Mouse (Mus musculus): ENCODE results near the gene Dnah12. TPM values are rescaled to one million over a fixed set of nuclear protein-coding genes. Genes with fewer than 3 reads are reported as not detected.

Gene Dnah12
- polyA plus RNA-seq, 1 experiment from 2014 or later: 0.19 TPM

GRCm38 (mm10) chr14:26816785-26817184 is 123.7 kb downstream of the Dnah12 start:
- H3K36me3 ChIP-seq: no peaks in the 10 kb centered on the region
- 72% methylated on average over 4 of the region's 4 CpGs for WGBS
- no peak overlapping the region for H3K9ac ChIP-seq (replicated peaks)
- no peak for ATAC-seq (ENCODE audit: low FRiP score)
- no peak overlapping the region for H3K4me2 ChIP-seq
- no peak overlapping the region for H3K27ac ChIP-seq (replicated peaks)
- no peaks in the 10 kb centered on the region for H3K4me1 ChIP-seq
- H3K27me3 ChIP-seq (replicated peaks): no peaks in the 10 kb centered on the region
- no peaks in the 10 kb centered on the region for H3K9me3 ChIP-seq (replicated peaks)
- no peak overlapping the region for H3K4me3 ChIP-seq (replicated peaks)

GRCm38 (mm10) chr14:26826020-26826419 is 132.9 kb downstream of the Dnah12 start:
- Histone ChIP-seq H3K9me3 (replicated peaks) (no peaks in the 10 kb centered on the region), H3K27ac (replicated peaks) (no peak overlapping the region), H3K4me3 (replicated peaks) (no peak overlapping the region), H3K4me1 (no peaks in the 10 kb centered on the region), H3K27me3 (replicated peaks) (no peaks in the 10 kb centered on the region), H3K9ac (replicated peaks) (no peak overlapping the region), H3K4me2 (no peak overlapping the region), H3K36me3 (no peaks in the 10 kb centered on the region)
- WGBS: 91% methylated on average over 2 of the region's 2 CpGs
- ATAC-seq (ENCODE audit: low FRiP score): no peak

- H3K36me3 ChIP-seq: no peaks in the 10 kb centered on the region
- H3K9me3 ChIP-seq (replicated peaks): no peaks in the 10 kb centered on the region
- H3K27me3 ChIP-seq (replicated peaks): no peaks in the 10 kb centered on the region
- no peak for ATAC-seq (ENCODE audit: low FRiP score)
- no peak overlapping the region for H3K27ac ChIP-seq (replicated peaks)
- no peak overlapping the region for H3K9ac ChIP-seq (replicated peaks)
- no peaks in the 10 kb centered on the region for H3K4me1 ChIP-seq
- no peak overlapping the region for H3K4me3 ChIP-seq (replicated peaks)
- 80% methylated on average over 8 of the region's 8 CpGs for WGBS
- H3K4me2 ChIP-seq: no peak overlapping the region
These were observed 160.0 kb downstream of the Dnah12 start for GRCm38 (mm10) chr14:26853053-26853452.

- Histone ChIP-seq H3K9ac (replicated peaks) (no peak overlapping the region), H3K4me3 (replicated peaks) (no peak overlapping the region), H3K9me3 (replicated peaks) (no peaks in the 10 kb centered on the region), H3K36me3 (no peaks in the 10 kb centered on the region), H3K4me2 (no peak overlapping the region), H3K27ac (replicated peaks) (no peak overlapping the region), H3K27me3 (replicated peaks) (no peaks in the 10 kb centered on the region), H3K4me1 (no peaks in the 10 kb centered on the region)
- 81% methylated on average over 2 of the region's 2 CpGs for WGBS
- ATAC-seq (ENCODE audit: low FRiP score): no peak
These were observed 161.0 kb downstream of the Dnah12 start for GRCm38 (mm10) chr14:26854066-26854465.

GRCm38 (mm10) chr14:26858364-26858763 is 165.3 kb downstream of the Dnah12 start:
- WGBS: 74% methylated on average over 2 of the region's 2 CpGs
- no peak overlapping the region for H3K27ac ChIP-seq (replicated peaks)
- no peaks in the 10 kb centered on the region for H3K9me3 ChIP-seq (replicated peaks)
- H3K4me3 ChIP-seq (replicated peaks): no peak overlapping the region
- H3K4me1 ChIP-seq: no peaks in the 10 kb centered on the region
- H3K27me3 ChIP-seq (replicated peaks): no peaks in the 10 kb centered on the region
- no peak overlapping the region for H3K4me2 ChIP-seq
- no peak for ATAC-seq (ENCODE audit: low FRiP score)
- H3K9ac ChIP-seq (replicated peaks): no peak overlapping the region
- H3K36me3 ChIP-seq: no peaks in the 10 kb centered on the region

GRCm38 (mm10) chr14:26859024-26859423 is 165.9 kb downstream of the Dnah12 start:
- no peak overlapping the region for H3K9ac ChIP-seq (replicated peaks)
- H3K4me3 ChIP-seq (replicated peaks): no peak overlapping the region
- H3K36me3 ChIP-seq: no peaks in the 10 kb centered on the region
- no peak for ATAC-seq (ENCODE audit: low FRiP score)
- no peaks in the 10 kb centered on the region for H3K9me3 ChIP-seq (replicated peaks)
- H3K27me3 ChIP-seq (replicated peaks): no peaks in the 10 kb centered on the region
- no peak overlapping the region for H3K27ac ChIP-seq (replicated peaks)
- WGBS: 94% methylated on average over 3 of the region's 3 CpGs
- no peak overlapping the region for H3K4me2 ChIP-seq
- no peaks in the 10 kb centered on the region for H3K4me1 ChIP-seq

GRCm38 (mm10) chr14:26867356-26867755 is 174.3 kb downstream of the Dnah12 start:
- WGBS: 66% methylated on average over 9 of the region's 9 CpGs
- no peak for ATAC-seq (ENCODE audit: low FRiP score)
- H3K4me2 ChIP-seq: no peak overlapping the region

GRCm38 (mm10) chr14:26868299-26868698 is 175.2 kb downstream of the Dnah12 start:
- no peak overlapping the region for H3K4me2 ChIP-seq
- no peaks in the 10 kb centered on the region for H3K27me3 ChIP-seq (replicated peaks)
- no peaks in the 10 kb centered on the region for H3K9me3 ChIP-seq (replicated peaks)
- 79% methylated on average over 5 of the region's 5 CpGs for WGBS
- H3K27ac ChIP-seq (replicated peaks): no peak overlapping the region
- H3K36me3 ChIP-seq: no peaks in the 10 kb centered on the region
- no peak overlapping the region for H3K9ac ChIP-seq (replicated peaks)
- no peak overlapping the region for H3K4me3 ChIP-seq (replicated peaks)
- no peak for ATAC-seq (ENCODE audit: low FRiP score)
- H3K4me1 ChIP-seq: no peaks in the 10 kb centered on the region

More at GRCm38 (mm10) chr14:26867356-26867755, 174.3 kb downstream of the Dnah12 start:
- Histone ChIP-seq H3K4me1 (no peaks in the 10 kb centered on the region), H3K9ac (replicated peaks) (no peak overlapping the region), H3K4me3 (replicated peaks) (no peak overlapping the region), H3K9me3 (replicated peaks) (no peaks in the 10 kb centered on the region), H3K27me3 (replicated peaks) (no peaks in the 10 kb centered on the region), H3K36me3 (no peaks in the 10 kb centered on the region), H3K27ac (replicated peaks) (no peak overlapping the region)

GRCm38 (mm10) chr14:26878756-26879155 is 185.7 kb downstream of the Dnah12 start:
- Histone ChIP-seq H3K27me3 (replicated peaks) (no peaks in the 10 kb centered on the region), H3K36me3 (no peaks in the 10 kb centered on the region), H3K27ac (replicated peaks) (no peak overlapping the region), H3K4me3 (replicated peaks) (no peak overlapping the region), H3K4me2 (no peak overlapping the region), H3K4me1 (no peaks in the 10 kb centered on the region), H3K9me3 (replicated peaks) (no peaks in the 10 kb centered on the region), H3K9ac (replicated peaks) (no peak overlapping the region)
- ATAC-seq (ENCODE audit: low FRiP score): no peak
- WGBS: 73% methylated on average over 4 of the region's 4 CpGs

- Histone ChIP-seq H3K36me3 (no peaks in the 10 kb centered on the region), H3K27ac (replicated peaks) (no peak overlapping the region), H3K9me3 (replicated peaks) (no peaks in the 10 kb centered on the region), H3K4me3 (replicated peaks) (no peak overlapping the region), H3K4me1 (no peaks in the 10 kb centered on the region), H3K4me2 (no peak overlapping the region), H3K9ac (replicated peaks) (no peak overlapping the region), H3K27me3 (replicated peaks) (no peaks in the 10 kb centered on the region)
- WGBS: 71% methylated on average over 2 of the region's 2 CpGs
- ATAC-seq (ENCODE audit: low FRiP score): no peak
These were observed 186.9 kb downstream of the Dnah12 start for GRCm38 (mm10) chr14:26879976-26880375.

- WGBS: 88% methylated on average over 5 of the region's 5 CpGs
- Histone ChIP-seq H3K36me3 (no peaks in the 10 kb centered on the region), H3K4me3 (replicated peaks) (no peak overlapping the region), H3K9me3 (replicated peaks) (no peaks in the 10 kb centered on the region), H3K27me3 (replicated peaks) (no peaks in the 10 kb centered on the region), H3K27ac (replicated peaks) (no peak overlapping the region), H3K4me1 (no peaks in the 10 kb centered on the region), H3K4me2 (no peak overlapping the region), H3K9ac (replicated peaks) (no peak overlapping the region)
- ATAC-seq (ENCODE audit: low FRiP score): no peak
These were observed 188.6 kb downstream of the Dnah12 start for GRCm38 (mm10) chr14:26881700-26882099.

GRCm38 (mm10) chr14:26887244-26887643 is 194.2 kb downstream of the Dnah12 start:
- no peak for ATAC-seq (ENCODE audit: low FRiP score)
- Histone ChIP-seq H3K9ac (replicated peaks) (no peak overlapping the region), H3K4me3 (replicated peaks) (no peak overlapping the region), H3K36me3 (no peaks in the 10 kb centered on the region), H3K27ac (replicated peaks) (no peak overlapping the region), H3K27me3 (replicated peaks) (no peaks in the 10 kb centered on the region), H3K4me1 (no peaks in the 10 kb centered on the region), H3K9me3 (replicated peaks) (no peaks in the 10 kb centered on the region), H3K4me2 (no peak overlapping the region)
- WGBS: 61% methylated on average over 3 of the region's 3 CpGs

GRCm38 (mm10) chr14:26890777-26891176 is 197.7 kb downstream of the Dnah12 start:
- Histone ChIP-seq H3K4me1 (no peaks in the 10 kb centered on the region), H3K9ac (replicated peaks) (no peak overlapping the region), H3K27me3 (replicated peaks) (no peaks in the 10 kb centered on the region), H3K4me2 (no peak overlapping the region), H3K27ac (replicated peaks) (no peak overlapping the region), H3K4me3 (replicated peaks) (no peak overlapping the region), H3K9me3 (replicated peaks) (no peaks in the 10 kb centered on the region), H3K36me3 (no peaks in the 10 kb centered on the region)
- ATAC-seq (ENCODE audit: low FRiP score): no peak
- WGBS: 91% methylated on average over 3 of the region's 3 CpGs
